Mouse (Mus musculus): Measurements from ENCODE around the gene Trp53rkb.

DNA sequence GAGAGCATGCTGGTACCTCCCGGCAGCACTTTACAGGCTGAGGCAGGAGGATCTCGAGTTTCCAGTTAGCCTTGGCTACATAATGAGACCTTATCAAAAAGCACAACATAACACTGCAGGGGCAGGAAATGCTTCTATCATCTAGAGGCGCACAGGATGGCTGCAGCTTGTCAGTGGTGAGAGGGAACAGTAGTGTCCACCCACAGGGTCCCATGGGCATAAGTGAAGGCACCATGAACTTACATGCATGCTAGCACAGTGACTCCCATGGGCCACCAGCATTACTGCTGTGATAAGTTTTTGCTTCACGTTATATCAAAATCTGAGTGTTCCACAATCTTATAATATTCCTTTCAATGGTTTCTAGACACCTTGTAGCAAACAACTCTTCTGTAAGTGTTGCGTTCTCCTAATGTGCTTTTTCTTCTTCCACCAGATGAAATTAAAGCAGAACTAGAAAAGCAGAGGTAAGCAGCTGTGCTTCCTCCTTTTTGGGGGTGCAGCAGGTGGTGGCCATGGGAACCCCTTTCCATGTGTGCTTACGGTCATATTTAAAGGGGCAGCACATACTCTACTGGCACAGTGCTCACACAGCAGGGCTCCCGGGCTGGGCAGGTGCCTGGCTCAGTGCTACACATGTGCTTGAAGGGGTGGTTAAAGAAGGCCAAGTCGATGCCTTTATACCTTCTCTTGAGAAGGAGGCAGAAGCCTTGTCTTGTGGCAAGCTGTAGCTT is 34.3 kb downstream of the Trp53rkb start:
- no peak for TF ChIP-seq CTCF (conservative IDR thresholded peaks at IDR 0.05 in 1 of 2, IDR thresholded peaks at IDR 0.05 in 1 of 2; ENCODE audit: low read depth in 2 of 2, low read length in 2 of 2)
- no peak for TF ChIP-seq MYC (IDR thresholded peaks at IDR 0.05; ENCODE audit: low read depth, low read length)
- no peak for TF ChIP-seq PAX5 (IDR thresholded peaks at IDR 0.05; ENCODE audit: low read length)
- no peak for TF ChIP-seq EP300 (IDR thresholded peaks at IDR 0.05; ENCODE audit: low read length)
- no peak for TF ChIP-seq ZNF384 (IDR thresholded peaks at IDR 0.05; ENCODE audit: low read depth, low read length)
- TF ChIP-seq GABPA (IDR thresholded peaks at IDR 0.05; ENCODE audit: insufficient replicate concordance, low read depth, low read length): no peak
- TF ChIP-seq UBTF (IDR thresholded peaks at IDR 0.05; ENCODE audit: low read depth, low read length): no peak
- TF ChIP-seq POLR2A (IDR thresholded peaks at IDR 0.05; ENCODE audit: low read depth, low read length): no peak
- TF ChIP-seq ZMIZ1 (IDR thresholded peaks at IDR 0.05; ENCODE audit: low read depth, low read length): no peak
- no peak for TF ChIP-seq CHD2 (IDR thresholded peaks at IDR 0.05; ENCODE audit: low read length)
- no peak for TF ChIP-seq USF2 (conservative IDR thresholded peaks at IDR 0.05; ENCODE audit: low read depth, low read length)
- TF ChIP-seq ZKSCAN1 (IDR thresholded peaks at IDR 0.05; ENCODE audit: borderline replicate concordance, low read depth, low read length): no peak
- TF ChIP-seq SIN3A (IDR thresholded peaks at IDR 0.05; ENCODE audit: low read length): no peak
- TF ChIP-seq SMC3 (IDR thresholded peaks at IDR 0.05; ENCODE audit: low read depth, low read length): no peak

All from CH12.LX (cell line).